Mouse (Mus musculus) yolk sac, embryonic 10.5 days (tissue): ENCODE results near the gene Gm10097.

Experiments
- DNase-seq: peaks from one replicate; pipeline ENCODE4 v3.0.0-alpha.2; 2017; ENCODE audit warnings: low spot score

The Gm10097 gene

DNA sequence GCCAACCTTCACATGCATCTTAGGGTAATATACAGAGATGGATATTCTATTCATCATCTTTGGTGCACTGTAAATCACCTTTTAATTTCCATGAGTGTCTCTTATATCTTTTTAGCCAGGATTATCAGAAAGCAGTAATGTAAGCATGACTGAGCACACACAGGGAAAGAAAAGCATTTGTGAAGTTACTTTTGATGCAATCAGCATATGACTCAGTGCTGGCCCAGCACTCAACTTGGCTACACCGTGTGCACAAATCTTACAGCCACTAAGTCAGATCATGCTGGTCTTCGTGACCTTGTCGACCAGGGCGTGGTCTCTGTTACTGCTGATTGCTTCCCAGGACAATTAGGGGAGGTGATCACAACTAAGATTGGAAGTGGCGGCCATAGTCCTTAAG is 16.8 kb downstream of the Gm10097 start:
- DNase-seq = no peak

- no peak for DNase-seq
Observed at GRCm38 (mm10) chr10:5086329-5086728, 17.3 kb downstream of the Gm10097 start.

DNA sequence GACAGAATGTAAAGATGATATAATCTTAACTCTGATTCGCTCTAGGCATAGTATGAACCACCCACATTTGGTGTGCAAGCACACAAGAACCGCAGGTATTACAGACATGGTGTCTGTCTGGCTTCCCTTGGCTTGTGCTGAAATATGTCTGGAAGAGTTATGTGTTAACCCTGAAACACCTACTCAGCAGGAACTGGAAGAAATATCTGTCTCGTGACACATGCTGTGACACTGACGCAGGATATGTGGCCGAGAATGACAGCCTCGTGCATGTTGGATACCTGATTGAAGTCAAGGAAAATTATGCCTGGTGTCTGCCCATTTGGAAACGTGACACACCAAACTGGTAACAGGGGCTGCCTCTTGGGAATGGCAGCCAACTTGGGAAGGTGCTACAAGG is 18.3 kb downstream of the Gm10097 start:
- no peak for DNase-seq

DNA sequence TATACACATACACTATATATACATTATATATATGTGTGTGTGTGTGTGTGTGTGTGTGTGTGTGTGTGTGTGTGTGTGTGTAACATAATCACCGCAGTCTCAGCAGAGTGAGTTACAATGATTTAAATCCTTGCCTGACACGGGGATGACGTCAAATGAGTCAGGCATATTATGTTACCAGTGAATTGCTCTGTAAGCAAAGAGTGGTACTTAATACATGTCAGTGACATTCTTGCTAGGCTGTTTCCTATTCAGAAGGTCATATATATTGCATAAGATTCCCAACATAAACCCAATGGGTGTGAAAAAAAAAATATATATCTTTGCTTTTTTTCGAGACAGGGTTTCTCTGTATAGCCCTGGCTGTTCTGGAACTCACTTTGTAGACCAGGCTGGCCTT is 20.1 kb downstream of the Gm10097 start:
- no peak for DNase-seq

DNA sequence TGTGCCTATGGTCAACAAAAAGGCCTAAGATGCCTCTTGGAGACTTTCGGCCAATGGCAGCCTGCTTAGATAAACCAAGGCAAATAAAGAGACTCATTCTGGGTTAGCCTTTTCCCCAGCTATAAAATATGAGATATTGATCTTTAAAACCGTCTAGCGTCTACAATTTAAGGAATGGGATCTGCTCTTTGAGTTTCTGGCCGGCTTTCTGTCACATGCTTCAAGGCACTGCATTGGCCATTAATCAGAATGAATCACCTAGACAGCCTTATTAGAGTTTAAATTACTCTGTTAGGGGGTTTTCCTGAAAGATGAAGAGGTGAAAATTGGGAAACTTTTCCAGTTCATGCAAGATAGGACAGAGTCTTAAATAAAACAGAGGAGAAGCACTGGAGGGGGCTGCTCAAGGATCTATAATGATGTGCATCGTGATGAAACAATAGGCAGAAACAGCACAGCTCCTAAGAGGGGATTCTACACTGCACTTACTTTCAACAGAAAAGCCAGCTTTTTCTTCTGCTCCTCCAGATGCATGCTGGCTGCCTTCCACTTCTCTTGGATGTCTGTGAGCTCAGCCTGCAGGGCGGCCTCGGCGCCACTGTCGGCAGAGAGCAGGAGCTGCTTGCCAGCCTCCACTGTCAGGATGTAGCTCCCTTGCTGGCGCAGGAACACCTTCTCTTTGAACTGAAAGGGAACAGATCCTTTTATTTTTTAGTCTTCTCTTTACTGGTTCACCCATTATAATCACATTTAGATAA is 28.2 kb downstream of the Gm10097 start:
- DNase-seq = no peak

- DNase-seq = no peak
Observed at GRCm38 (mm10) chr10:5097754-5098137, 28.8 kb downstream of the Gm10097 start.

DNA sequence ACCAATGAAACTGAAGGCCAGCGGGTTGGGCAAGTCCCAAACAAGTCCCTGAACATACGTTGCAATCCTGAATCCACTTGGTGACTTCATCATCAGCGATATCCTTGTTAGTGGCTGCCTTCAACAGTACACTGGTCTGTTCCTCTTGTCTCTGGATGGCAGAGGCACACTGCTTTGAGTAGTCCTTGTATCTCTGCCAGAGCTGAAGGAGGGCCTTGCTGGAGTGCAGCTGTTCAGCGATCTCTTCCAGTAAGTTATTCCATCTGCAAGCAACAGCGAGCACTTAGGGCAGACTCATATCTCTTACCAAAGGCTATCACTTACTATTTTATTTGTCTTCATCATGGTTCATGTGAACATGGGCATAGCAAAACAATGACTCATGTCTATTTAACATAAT is 41.8 kb downstream of the Gm10097 start:
- no peak for DNase-seq

DNA sequence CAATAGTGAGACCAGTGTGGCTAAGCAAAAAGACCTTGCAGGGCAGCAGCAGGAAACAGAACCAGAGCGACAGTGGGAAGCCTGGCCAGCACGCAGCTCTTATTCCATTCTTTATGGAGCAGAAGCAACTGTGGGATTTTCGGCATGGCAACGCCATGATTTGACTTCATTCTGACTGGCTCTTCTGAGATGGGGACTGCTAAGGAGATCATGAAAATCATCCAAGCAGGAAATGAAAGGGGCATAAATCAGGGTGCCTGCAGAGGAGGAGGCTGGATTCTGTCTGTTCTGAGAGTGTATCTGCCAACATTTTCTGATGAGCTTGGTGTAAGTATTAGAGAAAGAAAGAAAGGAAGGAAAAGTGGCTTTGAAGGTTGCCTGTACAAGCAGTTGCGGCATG is 47.2 kb downstream of the Gm10097 start:
- DNase-seq = no peak

- DNase-seq = no peak
Observed at GRCm38 (mm10) chr10:5116720-5117119, 47.7 kb downstream of the Gm10097 start.
